Mouse (Mus musculus) E14TG2a.4 (cell line): ENCODE measurements around the gene Tent5d.

Experiments
- H3K27me3 ChIP-seq: 2 replicates; pipeline ENCODE4 v1.6.1; 2014; ENCODE audit warnings: low read length, control low read depth; ENCODE audit not compliant: insufficient read depth
- H3K36me3 ChIP-seq: 2 replicates; pipeline ENCODE4 v1.6.1; 2014; ENCODE audit warnings: low read length, control low read depth; ENCODE audit not compliant: insufficient read depth
- H3K4me1 ChIP-seq: replicated peaks from 2 replicates; pipeline ENCODE4 v1.6.1; 2014; ENCODE audit warnings: low read depth, low read length, control low read depth
- H3K4me3 ChIP-seq: replicated peaks from 2 replicates; pipeline ENCODE4 v1.5.1; 2014; ENCODE audit warnings: mild to moderate bottlenecking, low read length
- H3K9me3 ChIP-seq: 2 replicates; pipeline ENCODE4 v1.6.1; 2014; ENCODE audit warnings: low read length, control low read depth
- CTCF ChIP-seq: conservative IDR thresholded peaks from 2 replicates; pipeline ENCODE4 v1.5.1; 2014; ENCODE audit warnings: low read length
- NANOG ChIP-seq: IDR thresholded peaks from 2 replicates; pipeline ENCODE4 v1.6.1; 2014; ENCODE audit warnings: borderline replicate concordance, low read length, mixed read lengths
- POU5F1 ChIP-seq: IDR thresholded peaks from 2 replicates; pipeline ENCODE4 v1.6.1; 2014; ENCODE audit warnings: low read length, borderline replicate concordance

Gene Tent5d

GRCm38 (mm10) chrX:107816726-107817125 is 24.3 kb downstream of the Tent5d start:
- Histone ChIP-seq H3K27me3 (no peaks in the 10 kb centered on the region), H3K4me3 (no peak overlapping the region), H3K9me3 (no peaks in the 10 kb centered on the region), H3K36me3 (no peaks in the 10 kb centered on the region), H3K4me1 (no peaks in the 10 kb centered on the region)
- no peak for TF ChIP-seq POU5F1

GRCm38 (mm10) chrX:107858165-107858564 is 65.8 kb downstream of the Tent5d start:
- Histone ChIP-seq H3K27me3 (no peaks in the 10 kb centered on the region), H3K9me3 (no peaks in the 10 kb centered on the region), H3K4me3 (no peak overlapping the region), H3K4me1 (no peaks in the 10 kb centered on the region), H3K36me3 (no peaks in the 10 kb centered on the region)
- TF ChIP-seq CTCF (no peak), POU5F1 (no peak), NANOG (no peak)
